Mouse (Mus musculus) Patski (cell line): ENCODE measurements around the gene Ralbp1. TPM values are rescaled to one million over a fixed set of nuclear protein-coding genes. Genes with fewer than 3 reads are reported as not detected.

Experiments
- ATAC-seq: fragments of 100-300 bp; one replicate; pipeline ENCODE4 v1.8.0; 2021
- CTCF ChIA-PET: fragments of 350-600 bp; sonication (Branson Sonifier 250); formaldehyde crosslinking; loops from one replicate; lab custom pipeline; 2022; ENCODE audit warnings: inconsistent platforms; lab: Charles Lee
- POLR2A ChIA-PET: fragments of 350-600 bp; sonication (Branson Sonifier 250); formaldehyde crosslinking; loops from one replicate; lab custom pipeline; 2022; ENCODE audit warnings: antibody characterized with exemption, inconsistent platforms; lab: Charles Lee
- DNase-seq: peaks from one replicate; pipeline ENCODE4 v3.0.0-alpha.2; 2011; ENCODE audit warnings: low read depth, low spot score
- H3K27me3 ChIP-seq: fragments of 371-371 bp; one replicate; pipeline ENCODE4 v1.5.1; 2021
- CTCF ChIP-seq: fragments of 100-300 bp; IDR thresholded peaks from one replicate; pipeline ENCODE4 v1.5.1; 2021
- in situ Hi-C: fragments of 300-500 bp; cut with MboI; formaldehyde crosslinking; loops from 3 replicates; pipeline ENCODE4 v1.11.1; 2018; ENCODE audit warnings: low pct_unique_long_range_greater_than_20kb, mixed read lengths
- polyA plus RNA-seq: library from polyadenylated mRNA; unstranded; gene quantifications from one replicate; pipeline ENCODE4 v1.2.3, GENCODE M21; 2021

The Ralbp1 gene
- polyA plus RNA-seq, 1 experiment from 2014 or later: 65.8 TPM

DNA sequence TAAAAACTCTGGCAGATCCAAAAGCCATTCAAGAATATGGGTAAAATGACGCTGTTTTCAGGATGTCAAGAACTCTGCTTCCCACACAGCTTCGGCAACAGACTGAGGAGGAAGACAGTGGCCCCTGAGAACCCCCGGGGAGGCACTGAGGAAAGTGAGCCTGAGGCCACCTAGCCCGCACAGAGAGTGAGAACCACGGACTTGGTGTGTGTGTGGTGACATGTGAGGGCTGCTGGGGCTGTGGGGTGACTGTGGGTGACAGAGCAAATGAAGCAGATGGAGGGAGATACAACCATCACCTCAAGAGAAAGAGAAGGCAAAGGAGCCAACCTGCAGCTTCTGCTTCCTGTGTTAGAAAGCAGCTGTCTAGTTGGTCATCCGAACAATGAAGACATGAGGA is 13.5 kb downstream of the Ralbp1 start:
- no peak for TF ChIP-seq CTCF
- ChIA-PET CTCF (interaction anchor here (0.9 to 6.5 kb wide), 8 partner anchors 8 to 235 kb away, joined by 3 to 51 read pairs (median 5); partner anchors contain the start of gene Ralbp1), POLR2A (no interaction called here)
- ATAC-seq (no peak), DNase-seq (no peak)
- in situ Hi-C loops: no loop called here
- no peaks in the 10 kb centered on the region for H3K27me3 ChIP-seq

- POLR2A ChIA-PET: interaction anchor here (0.7 kb wide), 1 partner anchor 227 kb away, joined by 3 read pairs; no protein-coding TSS in a partner anchor
- no peaks in the 10 kb centered on the region for H3K27me3 ChIP-seq
- TF ChIP-seq CTCF: no peak
- no peak for ATAC-seq
- no peak for DNase-seq
- in situ Hi-C loops: no loop called here
- CTCF ChIA-PET: interaction anchor here (0.9 to 6.5 kb wide), 10 partner anchors 10 to 235 kb away, joined by 3 to 51 read pairs (median 4); partner anchors contain the start of gene Ralbp1
These were observed 14.0 kb downstream of the Ralbp1 start for GRCm38 (mm10) chr17:65871641-65872041.

DNA sequence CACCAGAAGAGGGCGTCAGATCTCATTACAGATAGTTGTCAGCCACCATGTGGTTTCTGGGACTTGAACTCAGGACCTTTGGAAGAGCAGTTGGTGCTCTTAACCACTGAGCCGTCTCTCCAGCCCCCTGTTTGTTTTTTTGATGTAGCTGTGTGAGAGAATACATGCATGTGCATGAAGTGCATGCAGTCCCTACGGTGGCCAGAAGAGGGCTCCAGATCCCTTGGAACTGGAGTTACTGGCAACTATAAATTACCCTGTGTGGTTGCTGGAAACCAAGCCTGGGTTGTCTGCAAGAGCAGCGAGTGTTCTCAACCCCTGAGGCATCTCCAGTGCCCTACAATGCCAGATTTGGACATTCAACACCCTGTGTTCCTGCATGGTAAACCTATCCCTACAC is 15.5 kb downstream of the Ralbp1 start:
- no peaks in the 10 kb centered on the region for H3K27me3 ChIP-seq
- TF ChIP-seq CTCF: peak; percentile 92
- no peak for ATAC-seq
- in situ Hi-C loops: no loop called here
- ChIA-PET POLR2A (interaction anchor here (0.6 kb wide), 2 partner anchors 10 to 256 kb away, joined by 7 to 8 read pairs; no protein-coding TSS in a partner anchor), CTCF (interaction anchor here (0.7 to 6.5 kb wide), 12 partner anchors 9 to 239 kb away, joined by 3 to 51 read pairs (median 5); partner anchors contain the start of gene Ralbp1)
- DNase-seq: no peak

- POLR2A ChIA-PET: interaction anchor here (0.6 kb wide), 1 partner anchor 255 kb away, joined by 7 read pairs; no protein-coding TSS in a partner anchor
- H3K27me3 ChIP-seq: no peaks in the 10 kb centered on the region
- ATAC-seq (no peak), DNase-seq (no peak)
- no peak for TF ChIP-seq CTCF
- CTCF ChIA-PET: interaction anchor here (0.7 to 6.5 kb wide), 9 partner anchors 8 to 240 kb away, joined by 3 to 51 read pairs (median 4); partner anchors contain the start of gene Ralbp1
- in situ Hi-C loops: loop anchor here (5.0 kb wide), 1 partner anchor 238 kb away; no protein-coding TSS in a partner anchor
These were observed 15.9 kb downstream of the Ralbp1 start for GRCm38 (mm10) chr17:65869720-65870119.

DNA sequence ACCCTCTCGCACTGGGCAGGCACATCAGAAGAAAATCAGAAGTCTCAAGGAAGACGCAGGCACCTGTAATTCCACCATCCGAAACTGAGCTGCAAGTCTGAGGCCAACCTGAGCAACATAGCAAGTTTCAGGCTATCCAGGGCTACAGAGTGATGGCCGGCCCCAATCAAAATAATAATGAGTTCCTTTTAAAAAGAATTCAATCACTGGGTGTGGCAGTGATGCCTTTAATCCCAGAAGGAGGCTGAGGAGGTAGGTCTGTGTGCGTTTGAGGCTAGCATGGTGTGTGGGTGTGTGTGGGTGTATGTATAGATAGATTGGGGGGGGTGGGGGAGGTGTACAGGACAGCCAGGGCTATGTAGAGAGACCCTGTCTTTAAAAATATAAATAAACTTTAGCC is 17.6 kb downstream of the Ralbp1 start:
- no peaks in the 10 kb centered on the region for H3K27me3 ChIP-seq
- in situ Hi-C loops: loop anchor here (5.0 kb wide), 1 partner anchor 239 kb away; no protein-coding TSS in a partner anchor
- CTCF ChIA-PET: interaction anchor here (1.4 kb wide), 1 partner anchor 239 kb away, joined by 4 read pairs; no protein-coding TSS in a partner anchor
- ATAC-seq: no peak
- no peak for DNase-seq
- POLR2A ChIA-PET: no interaction called here
- no peak for TF ChIP-seq CTCF

GRCm38 (mm10) chr17:65866201-65866600 is 19.4 kb downstream of the Ralbp1 start:
- in situ Hi-C loops: loop anchor here (5.0 kb wide), 1 partner anchor 241 kb away; no protein-coding TSS in a partner anchor
- no peaks in the 10 kb centered on the region for H3K27me3 ChIP-seq
- no peak for TF ChIP-seq CTCF
- DNase-seq (no peak), ATAC-seq (no peak)
- CTCF ChIA-PET: interaction anchor here (1.0 to 2.3 kb wide), 4 partner anchors 9 to 241 kb away, joined by 3 to 9 read pairs (median 4); no protein-coding TSS in a partner anchor
- POLR2A ChIA-PET: no interaction called here

GRCm38 (mm10) chr17:65865265-65865664 is 20.3 kb downstream of the Ralbp1 start:
- no peak for TF ChIP-seq CTCF
- ChIA-PET POLR2A (interaction anchor here (0.6 kb wide), 1 partner anchor 9 kb away, joined by 6 read pairs; no protein-coding TSS in a partner anchor), CTCF (interaction anchor here (1.0 to 2.6 kb wide), 10 partner anchors 12 to 245 kb away, joined by 3 to 17 read pairs (median 5); no protein-coding TSS in a partner anchor)
- DNase-seq (no peak), ATAC-seq (no peak)
- H3K27me3 ChIP-seq: no peaks in the 10 kb centered on the region
- in situ Hi-C loops: loop anchor here (5.0 kb wide), 1 partner anchor 242 kb away; no protein-coding TSS in a partner anchor

- ATAC-seq (no peak), DNase-seq (no peak)
- TF ChIP-seq CTCF: peak; percentile 84
- in situ Hi-C loops: loop anchor here (5.0 kb wide), 1 partner anchor 243 kb away; no protein-coding TSS in a partner anchor
- ChIA-PET CTCF (interaction anchor here (0.6 to 2.6 kb wide), 14 partner anchors 8 to 246 kb away, joined by 3 to 17 read pairs (median 4); partner anchors contain the start of gene Ndufv2), POLR2A (interaction anchor here (0.6 kb wide), 1 partner anchor 8 kb away, joined by 6 read pairs; no protein-coding TSS in a partner anchor)
- no peaks in the 10 kb centered on the region for H3K27me3 ChIP-seq
These were observed 20.9 kb downstream of the Ralbp1 start for GRCm38 (mm10) chr17:65864742-65865141.

DNA sequence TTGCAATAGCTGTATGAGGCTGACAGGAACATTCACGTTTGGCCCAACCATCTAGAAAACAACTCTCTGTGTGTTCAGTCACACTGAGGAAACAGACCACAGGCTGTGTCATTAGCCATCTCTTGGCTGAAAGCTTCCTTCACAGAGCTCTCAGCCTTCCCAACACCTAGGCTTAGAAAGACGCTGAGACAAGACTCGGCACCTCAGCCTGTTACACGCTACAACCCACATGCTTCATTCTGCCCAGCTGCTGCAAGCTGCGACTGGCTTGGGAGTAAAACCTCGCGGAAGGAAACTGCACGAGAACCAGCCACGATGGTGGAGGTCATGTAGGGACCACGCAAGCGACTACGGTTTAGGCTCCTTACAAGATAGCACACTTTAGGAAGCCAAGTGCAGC is 21.8 kb downstream of the Ralbp1 start:
- no peak for ATAC-seq
- ChIA-PET CTCF (interaction anchor here (0.7 to 2.6 kb wide), 9 partner anchors 9 to 246 kb away, joined by 3 to 17 read pairs (median 5); partner anchors contain the start of gene Ndufv2), POLR2A (no interaction called here)
- in situ Hi-C loops: no loop called here
- no peak for DNase-seq
- no peaks in the 10 kb centered on the region for H3K27me3 ChIP-seq
- no peak for TF ChIP-seq CTCF

GRCm38 (mm10) chr17:65862579-65862978 is 23.0 kb downstream of the Ralbp1 start:
- no peak for ATAC-seq
- H3K27me3 ChIP-seq: no peaks in the 10 kb centered on the region
- in situ Hi-C loops: no loop called here
- no peak for TF ChIP-seq CTCF
- no peak for DNase-seq
- CTCF ChIA-PET: interaction anchor here (1.0 to 2.6 kb wide), 2 partner anchors 9 to 10 kb away, joined by 4 to 17 read pairs; no protein-coding TSS in a partner anchor
- POLR2A ChIA-PET: no interaction called here
